Mouse (Mus musculus) monocyte, adult 5-6 weeks (primary cell): ENCODE results near the gene Rnps1. TPM values are rescaled to one million over a fixed set of nuclear protein-coding genes. Genes with fewer than 3 reads are reported as not detected.

Experiments used
- ATAC-seq: fragments of 153-309, 156-312 bp; replicated peaks from 2 replicates; pipeline ENCODE4 v1.8.0; 2017; ENCODE audit warnings: mild to moderate bottlenecking; ENCODE audit not compliant: low TSS enrichment, insufficient number of reproducible peaks, severe bottlenecking, poor library complexity, low FRiP score
- total RNA-seq: library from RNA; stranded (forward); fragments of 200-1000, 200-491, 200-594 nt; gene quantifications from 3 replicates; pipeline ENCODE4 v1.2.3, GENCODE M21; 2017

The Rnps1 gene
- total RNA-seq, 1 experiment from 2014 or later = 84.3 TPM

DNA sequence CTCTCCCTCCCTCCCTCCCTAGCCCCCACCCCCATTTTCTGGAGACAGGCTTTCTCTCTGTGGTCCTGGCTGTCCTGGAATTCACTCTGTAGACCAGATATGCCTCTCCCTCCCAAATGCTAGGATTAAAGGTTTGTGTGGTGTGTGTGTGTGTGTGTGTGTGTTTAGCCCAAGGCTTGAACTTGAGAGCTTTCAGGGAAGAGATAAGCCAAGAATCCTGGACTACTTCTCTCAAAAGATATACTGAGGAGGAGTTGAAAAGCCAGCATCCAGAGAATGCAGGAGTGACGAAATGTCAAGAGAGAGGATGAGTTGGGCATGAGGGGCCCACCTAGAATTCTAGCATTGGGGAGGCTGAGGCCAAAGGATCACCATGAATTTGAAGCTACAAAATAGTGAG is 48.6 kb downstream of the Rnps1 start:
- ATAC-seq = no peak

DNA sequence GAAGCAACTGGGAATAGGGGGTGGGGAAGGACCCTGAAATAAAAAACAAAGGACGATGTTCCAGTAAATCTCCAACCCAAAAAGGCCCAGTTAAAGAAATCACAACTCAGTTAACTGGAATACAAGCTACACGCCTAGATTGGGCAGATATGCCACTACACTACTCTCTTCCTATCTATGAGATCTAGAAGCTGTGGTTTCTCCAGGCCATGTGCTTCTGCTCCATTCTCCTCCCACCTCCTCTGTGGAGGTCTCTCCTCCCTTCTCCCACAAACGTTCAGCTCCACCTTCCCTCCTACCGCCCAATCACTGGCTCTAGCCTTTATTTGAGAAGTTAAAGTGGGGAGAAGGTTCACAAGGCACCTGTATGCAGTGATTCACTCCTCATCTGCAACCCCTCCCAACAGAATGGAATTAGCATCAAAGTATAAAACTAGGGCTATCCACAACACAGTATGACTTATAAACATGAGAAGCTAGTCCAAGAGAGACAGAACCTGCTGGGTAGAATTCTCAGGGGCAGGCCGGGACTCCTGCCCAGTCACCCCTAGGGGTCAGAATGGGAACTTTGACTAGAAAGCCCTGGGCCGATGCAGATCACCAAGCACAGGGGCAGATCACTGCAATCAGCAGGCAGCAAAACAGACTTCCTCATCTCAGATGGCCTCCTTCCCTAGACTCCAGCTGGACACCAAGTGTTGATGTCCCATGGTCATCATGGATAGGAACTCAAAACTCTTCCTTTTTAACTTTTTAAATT is 49.2 kb downstream of the Rnps1 start:
- ATAC-seq = peak; percentile 24; the same call in 1 of the 2 replicates

DNA sequence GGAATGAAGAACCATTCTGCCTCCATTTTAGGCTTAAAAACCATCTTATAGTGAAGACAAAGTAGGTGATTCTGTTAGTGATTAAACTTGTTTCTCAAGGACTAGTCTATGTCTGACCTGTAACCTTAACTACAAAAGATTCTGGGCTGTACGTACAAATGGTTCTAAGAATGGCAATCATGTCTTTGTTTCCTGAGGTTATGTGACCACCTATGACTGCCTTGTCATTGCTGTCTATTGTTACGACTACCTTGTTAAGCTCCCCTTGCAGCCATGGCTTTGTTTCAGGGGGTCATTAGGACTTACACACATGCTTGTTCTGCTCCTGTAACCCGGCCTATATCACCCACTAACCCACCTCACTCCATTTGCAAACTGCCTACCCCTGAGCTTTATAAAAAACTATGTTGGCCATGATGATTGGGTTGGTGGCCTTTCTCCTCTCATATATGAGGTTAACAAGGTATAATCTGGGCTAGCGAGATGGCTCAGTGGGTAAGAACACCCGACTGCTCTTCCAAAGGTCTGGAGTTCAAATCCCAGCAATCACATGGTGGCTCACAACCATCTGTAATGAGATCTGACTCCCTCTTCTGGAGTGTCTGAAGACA is 54.4 kb downstream of the Rnps1 start:
- no peak for ATAC-seq

DNA sequence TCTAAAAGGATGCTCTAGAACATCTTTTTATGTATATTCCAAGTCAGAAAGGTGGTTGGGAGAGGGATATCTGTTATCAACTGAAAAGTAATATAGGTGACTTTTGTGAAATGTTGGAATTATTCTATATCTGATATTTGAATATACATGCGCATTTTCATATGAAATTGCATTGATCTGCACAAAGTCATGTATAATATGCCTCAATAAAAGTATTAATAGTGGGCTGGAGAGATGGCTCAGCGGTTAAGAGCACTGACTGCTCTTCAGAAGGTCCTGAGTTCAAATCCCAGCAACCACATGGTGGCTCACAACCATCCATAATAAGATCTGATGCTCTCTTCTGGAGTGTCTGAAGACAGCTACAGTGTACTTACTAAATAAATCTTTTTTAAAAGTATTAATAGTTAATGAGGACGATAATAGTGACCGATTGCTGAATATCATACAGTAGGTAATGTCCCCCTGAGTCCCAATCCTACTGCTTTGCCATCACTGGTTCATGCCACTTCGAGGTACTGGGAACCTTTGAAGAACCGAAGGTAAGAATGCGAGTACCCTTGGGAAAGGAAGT is 55.1 kb downstream of the Rnps1 start:
- ATAC-seq = no peak

DNA sequence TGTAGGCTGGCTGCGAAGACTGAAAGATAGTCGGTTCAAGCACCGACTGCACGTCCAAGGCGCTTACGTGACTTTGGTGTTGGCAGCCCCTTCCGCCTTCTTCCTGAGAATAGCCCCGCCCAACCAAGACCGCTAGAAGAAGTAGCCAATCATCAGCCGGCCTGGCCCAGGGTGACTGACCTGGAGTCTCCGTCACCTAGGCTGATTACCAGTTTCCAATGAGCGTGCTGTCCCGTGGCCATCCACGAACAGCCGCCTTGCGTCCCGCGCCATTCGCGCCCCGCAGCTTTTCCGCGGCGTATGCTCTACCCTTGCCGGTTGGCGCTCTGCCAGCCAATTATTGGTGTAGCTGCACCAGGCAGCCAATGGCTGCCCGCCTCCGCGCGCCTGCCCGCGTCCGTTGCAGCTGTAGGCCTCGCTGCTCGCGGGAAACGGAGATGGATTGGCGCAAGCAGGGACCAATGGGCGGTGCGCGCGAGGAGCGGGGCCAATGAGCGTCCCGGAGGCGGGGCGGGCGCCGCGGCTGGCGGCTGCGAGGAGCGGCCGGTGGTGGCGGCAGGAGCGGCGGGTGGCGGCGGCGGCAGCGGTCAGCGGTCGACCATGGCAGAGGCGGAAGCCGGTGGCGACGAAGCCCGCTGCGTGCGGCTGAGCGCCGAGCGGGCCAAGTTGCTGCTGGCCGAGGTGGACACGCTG is 55.7 kb downstream of the Rnps1 start, which contains the start of the genes E4f1 and Pgp:
E4f1 (minus strand) TSS at position 404 of the 693 bp plus-strand sequence.
Pgp (plus strand) TSS at position 483 of the 693 bp plus-strand sequence.
- peak; percentile 90 for ATAC-seq

DNA sequence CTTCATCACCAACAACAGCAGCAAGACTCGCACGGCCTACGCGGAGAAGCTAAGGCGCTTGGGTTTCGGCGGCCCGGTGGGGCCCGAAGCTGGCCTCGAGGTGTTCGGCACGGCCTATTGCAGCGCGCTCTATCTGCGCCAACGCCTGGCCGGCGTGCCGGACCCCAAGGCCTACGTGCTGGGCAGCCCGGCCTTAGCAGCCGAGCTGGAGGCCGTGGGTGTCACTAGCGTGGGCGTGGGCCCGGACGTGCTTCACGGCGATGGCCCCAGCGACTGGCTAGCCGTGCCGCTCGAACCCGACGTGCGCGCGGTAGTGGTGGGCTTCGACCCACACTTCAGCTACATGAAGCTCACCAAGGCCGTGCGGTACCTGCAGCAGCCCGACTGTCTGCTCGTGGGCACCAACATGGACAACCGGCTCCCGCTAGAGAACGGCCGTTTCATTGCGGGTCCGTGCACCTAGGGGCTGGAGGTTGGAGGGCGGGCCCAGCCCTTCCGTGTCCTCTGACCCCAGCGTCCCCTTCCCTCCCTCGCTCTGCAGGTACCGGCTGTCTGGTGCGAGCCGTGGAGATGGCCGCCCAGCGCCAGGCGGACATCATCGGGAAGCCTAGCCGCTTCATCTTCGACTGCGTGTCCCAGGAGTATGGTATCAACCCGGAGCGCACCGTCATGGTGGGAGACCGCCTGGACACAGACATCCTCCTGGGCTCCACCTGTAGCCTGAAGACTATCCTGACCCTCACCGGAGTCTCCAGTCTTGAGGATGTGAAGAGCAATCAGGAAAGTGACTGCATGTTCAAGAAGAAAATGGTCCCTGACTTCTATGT is 56.5 kb downstream of the Rnps1 start:
- ATAC-seq = no peak

DNA sequence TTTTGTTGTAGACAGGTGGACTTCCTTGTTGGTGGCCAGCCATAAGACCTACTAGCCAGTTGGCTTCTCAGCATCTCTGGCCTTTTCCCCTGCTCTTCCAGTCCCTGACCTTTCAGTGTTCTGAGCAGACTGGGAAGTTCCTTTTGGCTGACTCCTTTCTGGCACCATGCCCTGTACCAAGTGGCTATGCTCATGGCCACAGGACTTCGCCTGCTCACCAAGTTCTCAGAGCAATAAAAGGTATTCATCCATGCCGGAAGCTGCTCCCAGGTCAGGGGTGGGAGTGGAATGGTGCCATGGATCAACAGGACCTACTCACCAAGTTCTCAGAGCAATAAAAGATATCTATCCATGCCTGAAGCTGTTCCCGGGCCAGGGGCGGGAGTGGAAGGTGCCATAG is 58.1 kb downstream of the Rnps1 start:
- no peak for ATAC-seq

DNA sequence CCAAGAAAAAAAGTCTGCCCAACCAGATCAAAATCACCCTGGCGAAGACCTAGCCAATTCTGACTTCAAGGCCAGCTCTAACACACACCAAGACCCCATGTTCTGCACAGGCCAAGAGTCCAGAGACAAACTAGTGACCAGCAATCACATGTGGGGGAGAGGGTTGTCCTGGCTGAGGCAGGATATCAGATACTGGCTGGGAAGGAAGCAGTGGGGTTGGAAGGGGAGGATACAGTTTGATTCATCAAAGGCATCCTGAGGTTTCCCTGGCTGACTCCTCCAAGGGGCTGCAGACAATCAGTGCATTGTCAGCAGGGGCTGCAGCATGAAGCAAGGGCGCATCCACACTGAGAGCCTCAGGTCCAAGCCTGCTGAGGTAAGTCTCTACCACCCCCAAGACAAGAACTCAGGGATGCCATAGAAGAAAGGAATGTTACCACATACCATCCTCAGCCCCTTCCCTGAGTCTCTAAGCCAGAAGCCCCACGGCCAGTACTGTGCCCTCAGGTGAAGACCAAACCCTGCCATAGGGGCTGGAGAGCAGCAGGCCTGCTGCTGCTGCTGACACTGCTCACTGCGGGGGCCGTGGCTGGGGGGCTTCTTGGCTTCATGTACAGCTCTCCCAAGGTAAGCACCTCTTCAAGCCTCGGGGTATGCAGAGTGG is 59.4 kb downstream of the Rnps1 start, which contains the start of gene Bricd5:
Bricd5 (plus strand) TSS at position 273 of the 664 bp plus-strand sequence.
- no peak for ATAC-seq

DNA sequence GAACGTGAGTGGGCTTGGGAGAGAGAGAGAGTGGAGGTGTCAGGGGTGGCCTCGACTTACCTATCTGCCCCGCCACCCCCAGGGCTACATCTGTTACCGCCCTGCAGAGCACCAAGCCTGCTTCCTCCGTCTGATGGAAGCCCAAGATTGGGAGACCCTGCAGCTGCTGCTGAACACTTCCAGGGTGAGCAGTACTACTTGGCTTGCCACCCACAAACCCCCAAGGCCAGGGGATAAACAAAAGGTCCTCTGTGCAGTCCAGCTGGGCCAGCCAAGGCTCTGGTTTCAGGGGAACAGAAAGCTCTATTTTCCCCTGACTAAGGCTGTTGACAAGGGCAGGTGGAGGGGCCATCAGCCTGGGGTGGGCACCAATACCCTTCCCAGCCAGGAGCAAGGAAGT is 60.2 kb downstream of the Rnps1 start:
- no peak for ATAC-seq

Other genes with a start within 250 kb of the Rnps1 start
- 55.6 to 90.6 TPM (median 83.3 TPM) in 3 replicates for gene Atp6v0c, start 244.9 kb upstream of the Rnps1 start, total RNA-seq
- 0.68 to 1.0 TPM (median 0.96 TPM) in 3 replicates for gene Tbc1d24, start 209.0 kb upstream of the Rnps1 start, total RNA-seq
- not detected in 3 replicates for gene Ntn3, start 205.0 kb upstream of the Rnps1 start, total RNA-seq
- 2.9 to 6.6 TPM (median 3.1 TPM) in 3 replicates for gene Tedc2, start 193.7 kb upstream of the Rnps1 start, total RNA-seq
- 1.6 to 4.6 TPM (median 2.0 TPM) in 3 replicates for gene Ccnf, start 163.1 kb upstream of the Rnps1 start, total RNA-seq
- not detected in 3 replicates for gene Abca17, start 63.5 kb upstream of the Rnps1 start, total RNA-seq
- 29.2 to 35.4 TPM (median 29.7 TPM) in 3 replicates for gene Abca3, start 62.6 kb upstream of the Rnps1 start, total RNA-seq
- gene Eci1, start 12.1 kb downstream of the Rnps1 start, total RNA-seq = 22.1 to 36.2 TPM (median 26.0 TPM) in 3 replicates
- 1.6 to 2.2 TPM in 2 of 3 replicates, not detected in the other for gene Dnase1l2, start 28.5 kb downstream of the Rnps1 start, total RNA-seq
- 26.9 to 32.5 TPM (median 29.5 TPM) in 3 replicates for gene E4f1, start 55.7 kb downstream of the Rnps1 start, total RNA-seq
- 8.4 to 10.1 TPM (median 9.1 TPM) in 3 replicates for gene Pgp, start 55.8 kb downstream of the Rnps1 start, total RNA-seq
- gene Bricd5, start 59.3 kb downstream of the Rnps1 start, total RNA-seq = 1.3 TPM in 1 of 3 replicates, not detected in the others
- 8.4 to 19.3 TPM (median 11.2 TPM) in 3 replicates for gene Mlst8, start 64.5 kb downstream of the Rnps1 start, total RNA-seq
- gene Caskin1, start 74.0 kb downstream of the Rnps1 start, total RNA-seq = not detected in 3 replicates
- gene Traf7, start 113.4 kb downstream of the Rnps1 start, total RNA-seq = 83.2 to 132 TPM (median 118 TPM) in 3 replicates
- 0.39 TPM in 1 of 3 replicates, not detected in the others for gene Rab26, start 119.6 kb downstream of the Rnps1 start, total RNA-seq
- 9.1 to 15.7 TPM (median 11.9 TPM) in 3 replicates for gene Pkd1, start 135.3 kb downstream of the Rnps1 start, total RNA-seq
- 20.2 to 53.0 TPM (median 29.4 TPM) in 3 replicates for gene Tsc2, start 218.1 kb downstream of the Rnps1 start, total RNA-seq
- gene Nthl1, start 218.1 kb downstream of the Rnps1 start, total RNA-seq = 2.5 to 2.6 TPM in 2 of 3 replicates, not detected in the other
- gene Slc9a3r2, start 235.8 kb downstream of the Rnps1 start, total RNA-seq = 0.48 to 0.78 TPM in 2 of 3 replicates, not detected in the other
- gene Npw, start 243.9 kb downstream of the Rnps1 start, total RNA-seq = not detected in 3 replicates